Mouse (Mus musculus) testis, postnatal 14 days (tissue): ENCODE results near the gene Zfp354a.
"Not testable (repeated sequence)": the region's sequence is repeated elsewhere in the genome, so short reads cannot be mapped to it uniquely, and the experiment has no call there.

Experiments
- DNase-seq: peaks from one replicate; pipeline ENCODE4 v3.0.0; 2021; ENCODE audit warnings: low spot score

The Zfp354a gene

GRCm38 (mm10) chr11:51059151-51059571 is at the start of gene Zfp354a:
Gene Zfp354a, plus strand, starts transcription at chr11:51059257.
- peak; percentile 37 for DNase-seq

GRCm38 (mm10) chr11:51011821-51012220 is 47.2 kb upstream of the Zfp354a start:
- DNase-seq: peak; percentile 77

GRCm38 (mm10) chr11:51013936-51014335 is 45.1 kb upstream of the Zfp354a start, which contains the start of gene Olfr54:
Gene Olfr54, plus strand, starts transcription at chr11:51014236.
- no peak for DNase-seq

- DNase-seq: no peak
These were observed 42.7 kb upstream of the Zfp354a start for GRCm38 (mm10) chr11:51016341-51016740.

GRCm38 (mm10) chr11:51026811-51027210 is 32.2 kb upstream of the Zfp354a start:
- not testable (repeated sequence) for DNase-seq

- not testable (repeated sequence) for DNase-seq
These were observed 29.7 kb upstream of the Zfp354a start for GRCm38 (mm10) chr11:51029381-51029780.

- no peak for DNase-seq
These were observed 28.8 kb upstream of the Zfp354a start for GRCm38 (mm10) chr11:51030225-51030624.

GRCm38 (mm10) chr11:51032851-51033250 is 26.2 kb upstream of the Zfp354a start:
- DNase-seq: no peak

- DNase-seq: not testable (repeated sequence)
These were observed 24.9 kb upstream of the Zfp354a start for GRCm38 (mm10) chr11:51034141-51034540.

GRCm38 (mm10) chr11:51035951-51036350 is 23.1 kb upstream of the Zfp354a start:
- no peak for DNase-seq

GRCm38 (mm10) chr11:51044776-51045175 is 14.3 kb upstream of the Zfp354a start:
- not testable (repeated sequence) for DNase-seq

GRCm38 (mm10) chr11:51047809-51048208 is 11.2 kb upstream of the Zfp354a start, which contains the start of gene Olfr1375:
Gene Olfr1375, plus strand, starts transcription at chr11:51048109.
- not testable (repeated sequence) for DNase-seq

GRCm38 (mm10) chr11:51051678-51052077 is 7.4 kb upstream of the Zfp354a start:
- no peak for DNase-seq

- DNase-seq: no peak
These were observed 5.8 kb upstream of the Zfp354a start for GRCm38 (mm10) chr11:51053230-51053629.

- DNase-seq: no peak
These were observed 583 bp downstream of the Zfp354a start for GRCm38 (mm10) chr11:51059640-51060039.

- no peak for DNase-seq
These were observed 1.9 kb downstream of the Zfp354a start for GRCm38 (mm10) chr11:51060981-51061380.

- no peak for DNase-seq
These were observed 4.2 kb downstream of the Zfp354a start for GRCm38 (mm10) chr11:51063276-51063675.

GRCm38 (mm10) chr11:51063841-51064240 is 4.8 kb downstream of the Zfp354a start:
- no peak for DNase-seq

- DNase-seq: no peak
These were observed 25.5 kb downstream of the Zfp354a start for GRCm38 (mm10) chr11:51084527-51084926.

GRCm38 (mm10) chr11:51085269-51085668 is 26.2 kb downstream of the Zfp354a start:
- no peak for DNase-seq

- DNase-seq: no peak
These were observed 48.2 kb downstream of the Zfp354a start for GRCm38 (mm10) chr11:51107261-51107660.

GRCm38 (mm10) chr11:51110621-51111020 is 51.6 kb downstream of the Zfp354a start:
- no peak for DNase-seq
